Mouse (Mus musculus): Measurements from ENCODE around the gene Spock2.
"Not testable (repeated sequence)": the region's sequence is repeated elsewhere in the genome, so short reads cannot be mapped to it uniquely, and the experiment has no call there.

Spock2 gene

GRCm38 (mm10) chr10:60148087-60148486 lies 42.1 kb downstream of the Spock2 start:
- peak in 1 of 2 experiments; percentile 68 for DNase-seq (ENCODE audit: low spot score in 2 of 2)

- no peak for DNase-seq (ENCODE audit: low spot score in 2 of 2)
Measured at GRCm38 (mm10) chr10:60151107-60151663, 45.2 kb downstream of the Spock2 start.

DNA sequence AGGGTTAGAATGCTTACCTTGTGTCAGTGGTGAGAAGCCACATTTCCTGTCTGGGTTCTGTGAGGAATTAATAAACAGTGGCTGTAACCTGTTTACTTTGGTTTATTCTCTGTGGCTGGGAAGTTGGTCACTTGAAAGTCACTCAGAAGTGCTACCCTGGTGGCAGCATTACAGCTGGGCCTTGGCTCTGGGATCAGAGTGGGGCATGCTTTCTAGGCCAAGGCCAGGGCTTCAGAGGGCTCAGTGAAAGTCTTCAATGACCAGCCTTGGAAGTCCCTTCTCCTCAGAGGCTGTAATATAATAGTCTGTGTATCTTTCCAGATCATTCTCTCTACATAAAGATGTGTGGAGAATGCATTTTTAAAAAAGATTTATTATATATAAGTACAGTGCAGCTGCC lies 50.0 kb downstream of the Spock2 start:
- no peak for DNase-seq (ENCODE audit: low spot score in 2 of 2)

DNA sequence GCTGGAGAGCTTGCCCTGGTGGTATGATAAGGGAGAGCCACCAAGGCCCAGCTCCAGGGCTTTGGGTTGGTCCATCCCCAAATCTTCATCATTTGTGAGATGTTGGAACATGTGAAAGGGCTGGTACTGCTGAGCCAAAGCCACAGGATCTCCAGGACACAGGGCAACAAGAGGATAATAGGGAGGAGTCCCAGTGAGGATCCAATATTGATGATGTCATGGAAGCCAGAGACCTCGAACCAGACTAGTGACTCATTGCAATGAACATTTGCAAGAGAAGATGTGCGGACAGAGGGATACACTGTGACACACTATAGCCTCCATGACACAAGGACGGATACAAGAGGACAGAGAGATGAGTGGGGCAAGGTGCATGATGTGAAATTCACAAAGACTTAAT lies 52.1 kb downstream of the Spock2 start:
- no peak for DNase-seq (ENCODE audit: low spot score in 2 of 2)

DNA sequence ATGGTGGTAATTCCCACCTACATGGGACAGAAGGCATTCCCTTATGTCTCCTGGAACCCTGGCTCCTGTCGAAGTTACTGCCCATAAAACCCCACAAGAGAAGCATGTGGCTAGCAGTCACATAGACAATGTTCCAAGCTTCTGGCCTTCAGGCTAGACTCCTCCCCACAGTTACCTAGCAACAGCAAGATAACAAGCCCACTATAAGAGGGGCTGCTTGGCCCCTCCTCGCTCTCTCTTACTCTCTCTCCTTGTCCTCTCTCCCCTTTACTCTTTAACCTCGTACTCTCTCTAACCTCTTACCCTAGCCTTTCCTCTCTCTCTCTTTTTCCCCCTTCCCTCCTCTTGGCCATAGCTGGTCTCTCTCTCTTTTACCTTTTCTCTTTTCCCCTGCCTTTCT lies 55.4 kb downstream of the Spock2 start:
- not testable (repeated sequence) for DNase-seq (ENCODE audit: low spot score in 2 of 2)

GRCm38 (mm10) chr10:60162184-60162972 lies 56.4 kb downstream of the Spock2 start:
- DNase-seq (ENCODE audit: low spot score in 2 of 2) = not testable (repeated sequence)

DNA sequence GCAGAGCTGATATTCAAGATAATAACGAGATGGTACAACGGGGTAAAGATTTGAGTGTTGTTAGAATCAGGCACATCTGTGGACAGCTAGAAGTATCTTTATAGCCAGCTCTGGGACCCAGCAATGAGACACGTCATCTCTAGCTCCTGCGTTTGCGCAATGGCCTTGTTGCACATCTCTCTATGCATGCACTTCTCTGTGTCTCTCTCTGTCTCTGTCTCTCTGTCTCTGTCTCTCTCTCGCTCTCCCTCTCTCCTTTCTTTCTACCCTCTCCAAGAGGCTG lies 56.9 kb downstream of the Spock2 start:
- no peak for DNase-seq (ENCODE audit: low spot score in 2 of 2)

GRCm38 (mm10) chr10:60164869-60165268 lies 58.9 kb downstream of the Spock2 start:
- DNase-seq (ENCODE audit: low spot score in 2 of 2) = no peak

DNA sequence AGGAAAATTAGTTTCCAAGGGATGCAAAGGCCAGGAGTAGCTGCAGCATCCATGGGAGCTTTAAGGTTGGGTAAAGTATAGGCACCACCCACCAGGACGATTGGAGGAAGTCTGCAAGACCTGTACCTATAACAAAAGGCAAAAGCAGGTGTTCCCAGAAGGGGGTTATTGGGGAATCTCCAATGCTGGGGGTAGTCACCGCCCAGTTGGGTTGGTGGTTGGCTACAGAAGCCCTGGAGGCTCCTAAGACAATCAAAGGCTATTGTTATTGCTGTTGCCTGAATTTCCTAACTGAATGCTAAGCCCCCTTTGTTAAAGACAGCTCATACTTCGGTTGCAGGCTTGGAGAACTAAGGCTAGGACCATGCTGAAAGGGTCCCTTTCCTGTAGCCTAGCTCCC lies 60.0 kb downstream of the Spock2 start:
- no peak for DNase-seq (ENCODE audit: low spot score in 2 of 2)

- no peak for DNase-seq (ENCODE audit: low spot score in 2 of 2)
Measured at GRCm38 (mm10) chr10:60168306-60168705, 62.3 kb downstream of the Spock2 start.

DNA sequence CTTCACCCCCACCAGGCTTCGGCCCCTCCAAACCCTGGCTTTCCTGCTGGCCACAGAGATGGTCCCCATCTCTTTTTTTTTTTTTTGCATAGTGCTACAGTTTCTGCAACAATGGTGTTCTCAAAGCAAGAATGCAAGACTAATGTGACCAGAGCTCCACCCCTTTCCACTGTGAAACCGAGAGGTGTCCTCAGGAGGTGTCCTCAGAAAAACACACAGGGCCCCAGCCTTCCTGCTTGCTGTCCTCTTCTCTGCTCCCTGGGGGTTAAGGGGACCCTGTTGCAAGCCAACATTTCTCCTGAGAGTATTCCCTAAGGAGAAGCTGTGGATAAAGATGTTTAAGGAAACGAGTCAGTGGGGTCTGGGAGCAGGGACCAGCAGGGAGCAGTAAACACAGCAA lies 62.9 kb downstream of the Spock2 start:
- DNase-seq (ENCODE audit: low spot score in 2 of 2) = no peak

GRCm38 (mm10) chr10:60170326-60171089 lies 64.5 kb downstream of the Spock2 start:
- no peak for DNase-seq (ENCODE audit: low spot score in 2 of 2)

DNA sequence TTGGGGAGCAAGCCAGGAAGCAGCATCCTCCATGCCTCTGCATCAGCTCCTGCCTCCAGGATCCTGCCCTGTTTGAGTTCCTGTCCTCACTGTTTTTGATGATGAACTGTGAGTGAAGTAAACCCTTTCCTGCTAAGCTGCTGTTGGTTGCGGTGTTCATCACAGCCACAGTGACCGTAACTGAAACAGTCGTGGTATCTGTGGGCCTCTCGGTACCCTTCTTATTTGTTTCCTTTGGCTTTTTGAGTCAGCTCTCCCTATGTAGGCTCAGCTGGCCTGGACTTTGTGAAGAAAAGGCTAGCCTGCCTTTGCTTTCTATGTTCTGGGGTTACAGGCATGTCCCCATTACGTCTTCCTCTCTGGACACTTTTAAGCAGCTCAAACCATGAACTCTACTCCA lies 65.3 kb downstream of the Spock2 start:
- DNase-seq (ENCODE audit: low spot score in 2 of 2) = no peak

DNA sequence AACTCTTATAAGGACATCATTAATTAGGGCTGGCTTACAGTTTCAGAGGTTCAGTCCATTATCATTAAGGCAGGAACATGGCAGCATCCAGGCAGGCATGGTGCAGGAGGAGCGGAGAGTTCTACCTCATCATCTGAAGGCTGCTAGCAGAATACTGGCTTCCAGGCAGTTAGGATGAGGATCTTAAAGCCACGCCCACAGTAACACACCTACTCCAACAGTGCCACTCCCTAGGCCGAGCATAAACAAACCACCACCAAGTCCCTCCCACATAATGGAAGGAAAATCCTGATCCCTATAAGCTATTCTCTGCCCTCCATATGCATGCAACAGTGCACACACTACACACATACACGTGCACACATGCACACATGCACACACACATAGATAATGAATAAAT lies 66.3 kb downstream of the Spock2 start:
- DNase-seq (ENCODE audit: low spot score in 2 of 2) = no peak

DNA sequence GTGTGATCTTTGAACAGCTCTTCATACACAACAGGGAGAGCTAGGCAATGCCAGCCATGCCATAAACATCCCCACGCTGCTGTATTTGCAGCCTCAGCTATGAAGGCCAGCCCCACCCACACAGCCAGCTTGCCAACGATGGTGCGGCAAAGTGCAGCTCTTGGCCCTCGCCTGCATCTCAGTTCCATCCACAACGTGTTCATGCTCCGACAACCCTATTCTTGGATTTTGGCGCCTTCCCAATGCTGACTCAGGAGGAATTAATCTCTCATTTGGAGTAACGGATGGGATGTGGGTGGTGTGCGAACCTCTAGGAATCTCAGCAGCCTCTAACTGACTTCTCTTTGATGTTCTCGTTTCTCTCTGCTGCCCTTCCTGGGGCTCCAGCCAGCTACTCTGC lies 67.0 kb downstream of the Spock2 start:
- peak; percentile 69 to 78 for DNase-seq (ENCODE audit: low spot score in 2 of 2)

DNA sequence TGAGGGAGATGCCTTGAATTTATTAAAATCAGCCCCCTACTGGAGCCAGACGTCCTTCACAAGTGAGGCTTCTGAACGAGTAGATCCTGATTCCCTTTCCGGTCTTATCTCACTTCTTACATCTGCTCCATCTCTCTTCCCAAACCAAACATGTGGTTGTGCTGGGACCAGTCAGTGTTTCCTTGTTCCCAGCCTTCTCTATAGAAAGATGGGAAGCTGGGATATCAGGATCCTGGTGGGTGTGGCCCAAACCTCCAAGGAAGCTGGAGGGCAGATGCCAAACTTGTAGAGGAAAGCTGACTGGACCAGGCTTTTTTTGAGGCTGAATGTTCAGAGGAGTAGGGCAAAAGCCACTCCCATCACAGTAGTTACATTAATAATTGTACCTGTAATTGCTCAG lies 68.5 kb downstream of the Spock2 start:
- no peak for DNase-seq (ENCODE audit: low spot score in 2 of 2)

- not testable (repeated sequence) for DNase-seq (ENCODE audit: low spot score in 2 of 2)
Measured at GRCm38 (mm10) chr10:60175306-60175705, 69.3 kb downstream of the Spock2 start.
